Mouse (Mus musculus) urinary bladder, postnatal 10 days (tissue): ENCODE results near the gene Vangl1.
"Not testable (repeated sequence)": the region's sequence is repeated elsewhere in the genome, so short reads cannot be mapped to it uniquely, and the experiment has no call there.

Source experiments
- DNase-seq: peaks from one replicate; pipeline ENCODE4 v3.0.0; 2022; ENCODE audit warnings: low spot score

Vangl1 gene

DNA sequence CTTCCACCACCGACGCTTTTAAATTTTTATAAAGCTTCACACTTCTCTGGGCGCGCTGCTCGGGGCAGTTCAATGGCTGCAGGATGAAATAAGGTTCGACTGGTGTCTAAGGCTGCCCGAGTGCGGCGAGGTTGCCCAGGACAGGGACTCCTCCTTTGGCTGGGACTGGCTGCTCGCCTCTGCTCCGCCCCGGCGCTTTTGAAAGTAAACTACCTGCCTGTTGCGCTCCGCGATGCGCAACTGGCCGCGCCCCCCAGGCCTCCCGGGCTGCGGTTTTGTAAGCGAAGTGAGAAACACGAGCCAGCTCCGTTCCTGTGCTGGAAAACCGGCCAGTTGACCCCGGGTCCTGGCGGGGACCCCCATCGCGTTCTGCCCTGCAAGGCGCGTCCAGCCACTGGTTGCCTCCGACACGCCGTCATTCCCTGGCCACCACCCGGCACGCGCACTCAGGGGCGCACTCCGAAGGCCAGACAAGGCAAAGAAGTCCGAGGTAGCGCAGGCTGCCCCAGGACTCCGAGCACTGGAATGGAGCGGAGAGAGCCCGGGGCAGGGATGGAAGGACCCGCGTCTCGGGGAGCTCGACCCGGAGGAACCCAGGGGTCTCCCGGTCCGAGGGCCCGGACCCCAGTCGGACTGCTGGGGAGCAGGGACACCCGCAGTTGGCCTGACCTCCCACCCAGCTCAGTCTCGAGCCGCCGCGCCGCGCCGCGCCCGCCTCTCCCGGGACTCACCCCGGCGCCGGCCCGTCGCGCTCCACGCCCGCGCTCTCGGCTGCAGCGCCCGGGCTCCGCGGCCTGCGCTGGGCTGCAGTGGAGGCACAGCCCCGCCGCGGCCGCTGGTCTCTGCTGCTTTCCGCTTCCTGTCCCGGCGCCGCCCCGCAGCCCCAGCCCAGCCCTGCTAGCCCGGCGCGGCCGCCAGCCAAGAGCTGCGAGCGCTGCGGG lies at the start of gene Vangl1:
Gene Vangl1 (minus strand): TSS at position 913 of the 941 bp plus-strand sequence.
- peak; percentile 35 for DNase-seq

DNA sequence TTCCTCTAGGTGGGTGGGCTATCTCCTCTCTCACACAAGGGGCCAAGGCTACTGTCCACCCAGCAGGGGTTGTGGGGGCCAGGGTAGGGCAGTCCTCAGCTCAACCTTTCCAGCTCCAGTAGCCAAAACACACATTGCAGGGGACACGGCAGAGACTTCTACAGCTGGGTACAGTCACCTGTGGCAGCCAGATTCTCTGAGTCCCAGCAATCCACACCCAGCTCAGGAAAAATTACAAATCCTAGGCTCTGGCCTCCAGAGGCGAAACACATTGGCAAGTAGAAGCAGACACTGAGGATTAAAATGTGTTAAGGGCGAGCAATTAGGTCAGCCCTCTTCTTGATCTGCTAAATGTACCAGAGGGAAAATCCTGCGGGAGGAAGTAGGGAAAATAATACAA lies 49.1 kb upstream of the Vangl1 start:
- no peak for DNase-seq

DNA sequence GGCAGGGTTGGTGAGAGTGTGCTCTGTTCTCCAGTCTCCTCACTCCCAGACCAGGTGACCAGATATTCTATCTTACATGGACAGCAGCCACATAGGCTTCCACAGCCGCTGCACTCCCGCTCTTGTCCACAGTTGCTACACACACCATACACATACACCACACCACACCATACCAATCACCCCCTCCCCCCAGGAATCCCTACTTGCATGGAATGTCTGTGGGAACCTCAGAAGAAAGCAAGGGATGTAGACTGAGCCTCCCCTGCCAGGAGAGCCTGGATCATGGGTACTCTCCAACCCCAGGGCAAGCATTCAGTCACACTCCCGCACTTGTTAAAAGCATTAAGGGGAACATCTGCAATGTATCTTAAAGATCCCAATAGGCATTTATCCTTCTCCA lies 48.4 kb upstream of the Vangl1 start:
- DNase-seq = no peak

DNA sequence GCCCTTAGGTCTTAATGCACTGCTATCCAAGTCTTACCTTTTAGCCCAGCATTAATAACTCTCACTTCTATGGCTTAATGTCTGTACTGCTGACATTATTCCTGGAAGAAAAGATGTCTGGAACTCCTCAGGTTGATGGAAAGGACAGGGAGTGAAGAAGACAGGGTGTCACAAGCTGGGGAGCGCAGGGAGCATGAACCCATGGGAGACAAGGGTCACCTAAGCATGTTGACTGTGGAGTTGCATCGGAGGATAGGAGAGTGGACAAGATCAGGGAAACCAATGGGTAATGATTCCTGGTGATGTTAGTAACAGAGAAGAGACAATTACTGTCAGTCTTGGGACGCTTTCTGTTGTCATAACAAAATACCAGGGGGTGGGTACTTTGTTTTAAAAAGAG lies 46.4 kb upstream of the Vangl1 start:
- no peak for DNase-seq

DNA sequence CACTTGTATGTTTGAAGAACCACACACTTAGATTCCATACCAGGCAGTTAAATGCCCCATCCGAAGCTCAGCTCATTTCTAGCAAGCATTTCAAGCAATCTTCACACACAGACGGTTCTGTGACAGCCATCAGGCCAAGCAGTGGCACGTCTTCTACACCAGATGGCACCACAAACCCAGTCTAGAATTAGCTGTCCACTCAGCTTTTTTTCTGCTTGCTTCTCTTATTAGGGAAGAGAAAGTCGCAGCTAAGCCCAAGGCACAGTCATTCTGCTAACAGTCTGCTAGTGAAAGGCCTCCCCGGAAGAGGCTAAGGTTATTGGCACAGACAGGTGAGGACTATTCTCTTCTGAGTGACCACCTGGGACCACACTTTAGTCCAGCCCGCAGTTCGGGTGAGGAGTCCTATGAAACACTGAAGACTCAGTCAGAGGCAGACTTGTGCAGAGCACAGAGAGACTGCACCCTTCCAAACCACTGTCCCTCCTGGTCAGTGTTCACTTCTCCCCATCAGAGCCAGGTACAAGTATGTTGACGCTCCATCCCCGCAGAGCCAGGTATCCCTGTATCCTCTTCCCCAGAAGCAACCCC lies 45.0 kb upstream of the Vangl1 start:
- DNase-seq = no peak

DNA sequence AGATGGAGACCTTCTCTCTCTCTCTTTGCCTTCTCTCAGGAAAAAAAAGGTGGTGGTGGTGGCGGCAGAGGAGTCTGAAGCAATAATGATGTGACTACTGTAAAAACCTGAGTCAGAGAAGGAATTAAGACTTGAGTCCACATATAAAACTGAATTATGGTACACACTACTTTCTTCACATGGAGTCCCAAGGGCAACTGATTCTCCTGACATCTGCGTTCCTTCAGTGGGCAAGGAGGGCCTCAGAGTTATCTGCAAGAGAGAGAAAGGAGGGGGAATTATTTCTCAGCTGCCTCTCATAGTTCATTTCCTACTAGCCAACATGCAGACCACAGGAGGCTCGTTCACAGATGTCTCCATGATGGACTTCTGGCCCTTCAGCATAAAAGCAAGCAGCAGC lies 40.1 kb upstream of the Vangl1 start:
- DNase-seq = no peak

DNA sequence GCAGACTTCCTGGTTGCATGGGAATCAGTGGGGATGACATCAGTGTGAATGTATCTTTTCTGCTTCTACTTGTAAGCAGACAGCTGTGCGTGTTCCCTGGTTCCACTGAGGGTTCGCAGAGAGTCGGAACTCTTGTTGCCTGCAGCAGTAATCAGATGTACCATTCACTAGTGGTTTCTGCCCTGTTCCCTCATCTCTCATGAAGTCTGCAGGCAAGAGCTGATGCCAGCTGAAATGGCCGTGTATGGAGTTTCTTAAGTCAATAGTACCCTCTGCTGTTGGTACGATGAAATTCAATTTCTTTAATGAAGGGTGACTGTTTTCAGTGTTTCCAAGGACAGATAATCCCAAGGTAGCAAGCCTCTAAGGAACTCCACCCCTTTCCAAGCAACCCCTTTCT lies 38.4 kb upstream of the Vangl1 start:
- no peak for DNase-seq

DNA sequence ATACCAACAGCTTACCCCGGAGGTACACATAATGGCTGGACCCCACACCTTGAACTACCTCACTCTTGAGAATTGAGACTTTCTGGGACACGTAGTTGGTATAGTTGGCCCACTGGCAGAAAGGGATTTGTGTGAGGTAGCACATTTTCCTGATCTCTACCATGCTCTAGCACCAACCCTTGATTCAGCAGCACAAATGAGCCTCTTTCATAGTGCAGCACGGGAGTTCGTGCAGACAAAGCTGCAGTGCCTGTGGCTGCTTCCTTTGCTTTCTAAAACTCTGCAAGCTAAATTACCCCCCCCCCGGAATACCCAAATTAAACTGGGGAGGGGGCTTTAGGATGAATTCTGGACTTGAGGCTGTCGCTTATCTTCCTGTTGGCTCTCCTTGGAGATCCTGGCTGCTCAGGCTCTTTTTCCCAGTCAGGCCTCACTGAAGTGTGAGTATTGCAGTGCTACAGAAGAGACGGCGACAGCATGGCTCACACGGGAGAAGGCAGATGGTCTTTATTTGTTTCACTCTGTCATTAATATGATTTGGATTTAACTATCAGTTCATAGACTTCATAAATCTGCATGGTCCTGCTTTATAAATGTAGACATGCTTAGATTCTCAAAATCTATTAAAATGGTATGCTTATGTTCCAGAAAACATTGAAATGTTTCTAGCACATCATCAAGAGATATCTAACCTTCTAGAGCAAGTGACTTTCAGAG lies 27.1 kb upstream of the Vangl1 start:
- DNase-seq = no peak

DNA sequence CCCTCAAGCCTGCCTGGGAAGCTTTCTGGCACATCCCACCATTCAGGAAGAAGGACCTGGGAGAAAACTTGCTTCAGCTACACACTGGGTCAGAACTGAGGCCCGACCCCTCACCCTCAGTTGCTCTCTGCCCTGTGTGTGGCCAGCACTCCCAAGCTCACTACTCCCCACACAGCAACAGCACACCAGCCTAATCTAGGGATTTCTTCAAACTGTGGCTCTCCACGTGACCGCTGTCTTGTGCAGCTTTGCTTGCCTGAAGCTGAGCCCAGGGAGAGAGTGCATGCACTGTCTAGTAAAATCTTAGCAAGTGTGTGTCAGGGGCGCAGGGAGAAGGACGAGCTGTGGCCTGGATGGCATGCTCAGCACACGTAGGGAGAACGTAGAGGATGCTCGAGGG lies 18.3 kb upstream of the Vangl1 start:
- DNase-seq = no peak

DNA sequence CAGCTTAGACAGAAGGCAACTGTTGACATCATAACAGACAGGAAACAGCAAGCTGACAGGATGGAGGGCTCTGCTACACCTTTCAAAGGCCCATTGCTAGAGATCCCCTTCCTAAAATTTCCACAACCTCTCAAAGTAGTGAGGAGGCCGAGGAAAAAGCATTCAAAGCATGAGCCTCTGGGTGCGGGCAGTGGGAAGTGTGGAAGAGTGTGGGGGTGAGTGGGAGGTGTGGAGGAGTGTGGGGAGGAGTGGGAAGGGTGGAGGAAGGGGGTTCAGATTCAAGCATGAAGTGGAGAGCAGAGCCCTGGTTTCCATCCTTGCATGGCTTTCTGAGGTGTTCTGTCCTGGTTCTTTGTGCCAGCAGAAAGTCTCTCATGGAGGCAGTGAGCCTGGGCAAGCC lies 13.8 kb upstream of the Vangl1 start:
- DNase-seq = no peak

DNA sequence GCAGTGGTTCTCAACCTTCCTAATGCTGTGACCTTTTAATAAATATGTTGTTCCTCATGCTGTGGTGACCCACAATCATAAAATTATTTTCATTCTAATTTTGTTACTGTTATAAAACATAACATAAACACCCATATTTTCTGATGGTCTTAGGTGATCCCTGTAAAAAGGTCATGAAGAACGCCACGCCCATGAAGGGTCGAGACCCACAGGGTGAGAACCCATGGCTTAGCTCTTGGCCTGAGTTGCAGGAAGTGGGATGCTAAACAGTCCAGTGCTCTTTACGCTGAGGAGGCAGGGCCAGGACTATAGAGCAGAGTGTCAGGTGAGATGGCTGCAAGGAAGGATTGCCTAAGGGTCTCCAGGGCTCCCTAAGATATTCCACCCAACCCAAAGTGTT lies 10.2 kb upstream of the Vangl1 start:
- no peak for DNase-seq

DNA sequence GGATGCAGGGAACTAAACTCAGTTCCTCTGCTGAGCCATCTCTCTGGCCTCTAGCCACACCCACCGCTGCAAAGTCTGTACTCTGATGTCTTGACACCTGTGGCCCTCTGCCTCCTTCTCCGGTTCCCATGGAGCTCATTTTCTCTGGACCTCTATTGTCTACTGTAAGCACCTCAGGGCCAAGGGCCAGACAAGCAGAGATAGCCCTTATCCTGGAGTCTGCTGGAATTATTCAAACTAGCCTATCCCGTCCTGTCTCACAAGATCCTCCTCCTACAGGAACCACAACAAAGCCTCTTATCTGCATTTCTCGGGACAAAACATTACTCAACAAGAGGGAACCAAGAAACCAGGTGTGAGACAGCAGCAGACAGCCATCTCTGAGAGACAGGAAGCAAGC lies 9.8 kb upstream of the Vangl1 start:
- DNase-seq = no peak

DNA sequence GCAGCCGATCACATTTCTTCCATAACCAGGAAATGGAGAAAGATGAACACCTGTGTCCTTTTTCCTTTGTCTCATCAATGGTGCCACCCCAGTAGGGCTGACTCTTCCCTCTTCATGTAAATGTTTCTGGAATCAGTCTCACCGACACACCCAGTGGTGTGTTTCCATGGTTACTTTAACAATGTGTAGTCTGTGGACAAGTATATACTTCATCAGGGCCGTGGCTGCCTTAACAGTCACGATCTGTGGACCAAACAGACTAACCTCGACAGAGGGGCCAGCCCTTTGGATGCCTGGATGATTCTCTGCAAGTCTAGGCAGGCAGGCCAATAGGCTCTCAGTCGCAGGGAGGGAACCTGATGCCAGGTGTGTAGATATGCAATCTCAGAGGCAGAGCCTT lies 8.4 kb upstream of the Vangl1 start:
- DNase-seq = no peak

DNA sequence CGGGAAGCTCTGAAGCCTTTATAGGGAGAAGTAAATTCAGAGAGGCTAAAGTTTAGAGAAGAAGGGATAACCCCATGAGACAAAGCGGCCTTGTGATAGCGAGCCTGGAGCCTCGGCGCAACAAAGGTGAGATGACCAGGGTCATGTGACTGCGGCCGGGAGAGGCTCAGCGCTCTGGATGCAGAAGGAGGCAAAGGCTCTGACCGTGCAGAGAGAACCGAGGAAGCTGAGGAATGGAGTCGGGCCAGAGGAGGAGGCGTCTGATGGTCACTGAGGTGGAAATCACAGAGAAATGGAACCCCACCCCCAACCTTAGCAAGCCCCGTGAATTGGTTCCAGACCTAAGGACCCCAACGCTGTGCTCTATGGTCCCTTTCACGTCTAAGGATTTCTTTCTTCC lies 7.8 kb upstream of the Vangl1 start:
- no peak for DNase-seq

DNA sequence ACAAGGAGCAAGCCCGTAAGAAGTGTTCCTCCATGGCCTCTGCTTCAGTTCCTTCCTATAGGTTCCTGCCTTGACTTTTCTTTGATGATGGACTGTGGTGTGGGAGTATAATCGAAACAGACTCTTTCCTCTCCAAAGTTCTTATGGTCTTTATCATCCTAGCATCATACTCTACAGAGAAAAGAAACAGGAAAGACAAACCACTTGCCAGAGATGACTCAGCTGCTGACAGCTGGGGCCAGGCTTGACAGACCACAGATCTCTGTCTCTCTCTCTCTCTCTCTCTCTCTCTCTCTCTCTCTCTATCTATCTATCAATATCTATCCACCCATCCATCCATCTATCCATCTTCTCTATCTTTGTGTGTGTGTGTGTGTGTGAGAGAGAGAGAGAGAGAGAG lies 6.8 kb upstream of the Vangl1 start:
- no peak for DNase-seq

DNA sequence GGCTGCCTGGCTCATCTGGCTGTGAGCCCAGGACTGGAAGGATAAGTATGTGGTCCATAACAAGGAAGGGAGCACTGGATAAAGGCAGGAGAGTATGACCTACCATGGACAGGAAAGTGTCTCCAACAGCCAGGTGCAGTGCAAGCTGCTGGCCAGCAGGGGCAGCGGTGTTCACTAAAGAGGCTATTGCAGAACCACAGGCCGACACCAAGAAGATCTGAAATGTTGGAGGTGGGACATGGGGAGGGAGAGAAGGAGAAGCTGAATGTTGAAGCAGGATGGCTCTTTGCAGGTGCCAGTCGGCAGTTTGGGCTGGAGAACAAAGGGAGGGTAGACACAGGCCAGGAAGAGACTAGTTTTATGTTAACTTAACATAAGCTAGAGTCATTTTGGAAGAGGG lies 6.3 kb upstream of the Vangl1 start:
- DNase-seq = no peak

DNA sequence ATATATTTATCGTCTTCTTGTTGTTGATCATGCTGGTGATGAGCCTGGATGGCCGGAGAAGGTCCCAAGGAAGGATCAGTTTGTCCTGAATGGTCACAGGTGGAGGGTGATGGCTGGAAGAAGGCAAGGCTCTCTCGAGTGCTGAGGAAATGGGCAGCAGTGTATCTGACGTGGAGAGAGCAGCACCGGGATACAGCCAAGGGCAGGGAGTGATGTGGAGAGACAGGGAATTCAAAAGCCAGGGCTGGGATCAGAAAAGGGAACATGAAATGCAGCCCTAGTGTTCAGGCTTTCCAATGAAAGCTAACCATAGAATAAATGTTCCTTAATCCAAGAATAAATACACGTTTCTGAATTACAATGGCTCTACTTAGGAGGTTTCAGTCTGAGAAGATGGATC lies 4.4 kb upstream of the Vangl1 start:
- no peak for DNase-seq

DNA sequence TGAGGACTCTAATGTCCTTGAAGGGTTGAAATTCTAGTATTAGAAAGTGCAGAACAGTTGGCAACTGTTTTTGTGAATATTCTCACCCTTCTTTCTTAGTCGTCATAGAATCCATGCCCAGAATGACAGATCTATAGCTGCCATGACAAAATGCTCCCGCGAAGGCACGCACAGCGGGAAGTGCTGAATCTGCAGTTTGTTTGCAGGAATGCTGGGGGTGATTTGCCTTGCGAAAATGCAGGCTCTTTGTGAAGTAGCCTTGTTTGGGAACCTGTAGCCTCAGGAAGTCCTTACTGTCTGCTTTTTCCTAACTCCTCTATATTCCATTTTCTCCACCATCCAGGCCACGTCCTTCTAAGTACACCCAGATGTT lies 951 bp upstream of the Vangl1 start:
- DNase-seq = no peak

DNA sequence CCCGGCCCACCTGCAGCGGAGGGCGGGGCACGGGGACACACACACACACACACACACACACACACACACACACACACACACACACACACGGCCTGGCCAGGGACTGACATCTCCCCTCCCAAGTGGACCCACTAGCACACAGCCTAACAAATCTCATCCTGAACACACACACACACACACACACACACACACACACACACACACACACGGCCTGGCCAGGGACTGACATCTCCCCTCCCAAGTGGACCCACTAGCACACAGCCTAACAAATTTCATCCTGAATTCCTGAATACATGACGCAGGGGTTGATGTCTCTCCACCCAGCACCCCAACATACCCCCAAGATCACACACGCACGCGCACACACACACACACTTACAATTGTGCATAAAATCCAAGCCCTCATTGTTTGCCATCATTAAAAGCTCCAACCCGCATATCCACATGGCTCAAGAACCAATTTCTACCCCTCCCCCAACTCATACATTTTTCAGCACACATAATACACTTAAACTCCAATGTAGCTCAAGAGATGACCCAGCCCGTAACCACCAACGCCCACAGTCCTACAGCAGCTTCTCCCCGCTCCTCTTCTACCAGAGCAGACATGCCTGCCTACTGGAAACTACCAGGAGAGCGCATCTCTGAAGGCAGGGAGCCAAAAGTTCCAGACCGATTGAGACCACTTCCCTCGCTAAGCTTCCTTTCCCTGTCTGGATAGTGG lies 403 bp upstream of the Vangl1 start:
- not testable (repeated sequence) for DNase-seq

DNA sequence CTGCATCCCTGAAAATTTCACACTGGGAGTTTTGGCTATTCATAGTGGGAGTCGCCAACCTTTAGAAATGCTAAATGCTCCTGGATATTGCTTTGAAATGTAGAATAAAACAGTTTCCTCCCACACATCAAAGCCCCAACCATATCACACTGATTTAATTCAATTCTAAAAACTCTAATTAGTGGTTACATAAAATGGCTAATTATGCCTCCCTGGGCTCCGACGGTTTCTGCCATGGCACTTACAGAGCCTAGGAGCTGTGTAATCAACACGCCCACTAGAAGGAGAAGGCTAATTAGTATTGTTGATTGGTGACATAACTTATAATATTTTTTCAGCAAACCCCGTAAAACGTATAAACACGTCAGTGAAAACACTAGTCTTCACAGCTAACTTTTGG lies 1.4 kb downstream of the Vangl1 start:
- no peak for DNase-seq

DNA sequence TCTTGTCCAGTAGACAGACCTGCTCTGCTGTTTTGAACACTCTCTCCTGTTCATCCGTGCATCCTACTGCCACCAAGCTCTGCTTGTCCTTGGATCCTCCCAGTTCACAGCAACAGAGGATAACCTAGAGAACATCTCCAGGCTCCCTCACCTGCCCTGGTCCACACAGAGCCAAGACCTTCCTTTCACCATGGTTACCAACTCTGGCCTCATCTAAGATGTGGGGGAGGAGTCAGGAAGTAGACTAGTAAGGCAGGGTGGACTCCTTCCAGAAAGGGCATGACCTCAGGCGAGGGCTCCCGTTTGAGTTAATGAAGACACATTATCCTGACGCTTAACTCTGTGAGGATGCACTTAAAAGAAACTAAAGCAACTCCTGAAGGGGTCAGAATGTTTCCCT lies 4.5 kb downstream of the Vangl1 start:
- DNase-seq = no peak

DNA sequence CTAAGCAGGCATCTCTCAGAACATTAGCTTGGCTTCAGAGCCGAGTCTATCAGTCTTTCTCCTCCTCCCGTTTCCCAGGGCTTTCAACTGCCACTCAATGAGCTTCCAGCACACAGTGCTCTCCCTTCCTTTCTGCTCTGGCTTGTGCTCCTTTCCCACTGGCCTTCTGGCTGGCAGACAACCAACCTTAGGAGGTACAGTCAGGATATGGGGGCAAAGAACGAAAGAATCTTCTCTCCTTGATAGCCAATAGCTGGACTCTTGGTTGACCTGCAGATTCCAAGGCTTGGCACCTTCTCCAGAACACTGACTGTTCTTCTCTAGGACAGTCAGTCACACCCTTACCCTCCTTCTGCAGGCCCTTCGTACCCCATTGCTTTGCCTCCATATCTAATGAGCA lies 5.3 kb downstream of the Vangl1 start:
- DNase-seq = no peak

DNA sequence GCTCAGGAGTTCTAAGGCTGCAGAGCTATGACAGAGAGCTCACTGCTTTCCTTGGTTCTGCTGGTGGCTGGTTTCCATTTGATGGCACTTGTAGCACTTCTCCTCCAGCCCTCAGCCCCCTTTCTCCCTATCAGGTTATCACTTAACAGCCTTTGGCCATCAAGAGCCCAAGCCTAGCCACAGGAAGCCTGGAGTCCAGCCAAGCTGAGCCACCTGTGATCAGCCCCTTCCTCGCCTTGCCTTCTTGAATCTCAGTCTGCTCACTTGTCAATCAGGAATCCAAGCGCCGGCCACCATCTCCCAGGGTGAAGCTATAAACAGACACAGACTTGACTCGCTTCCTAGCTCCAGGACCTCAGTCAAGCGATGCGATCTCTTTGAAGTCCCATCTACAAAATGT lies 6.0 kb downstream of the Vangl1 start:
- DNase-seq = no peak
